Mouse (Mus musculus): ENCODE measurements around the gene Proz. TPM values are rescaled to one million over a fixed set of nuclear protein-coding genes. Genes with fewer than 3 reads are reported as not detected.

Proz gene
- total RNA-seq, 2 experiments from 2014 or later, result not detected

GRCm38 (mm10) chr8:13105908-13106551 is 45.3 kb downstream of the Proz start:
- DNase-seq (ENCODE audit: low spot score in 2 of 2), result peak in 1 of 2 experiments; percentile 11

GRCm38 (mm10) chr8:13107990-13108638 is 47.4 kb downstream of the Proz start:
- no peak for DNase-seq (ENCODE audit: low spot score in 2 of 2)

GRCm38 (mm10) chr8:13108967-13109366 is 48.3 kb downstream of the Proz start:
- no peak for DNase-seq (ENCODE audit: low spot score in 2 of 2)

GRCm38 (mm10) chr8:13109416-13109960 is 48.8 kb downstream of the Proz start:
- DNase-seq (ENCODE audit: low spot score in 2 of 2), result no peak

GRCm38 (mm10) chr8:13111917-13112316 is 51.2 kb downstream of the Proz start:
- no peak for DNase-seq (ENCODE audit: low spot score in 2 of 2)

- no peak for DNase-seq (ENCODE audit: low spot score in 2 of 2)
These were observed 52.5 kb downstream of the Proz start for GRCm38 (mm10) chr8:13113232-13113631.

GRCm38 (mm10) chr8:13117096-13117495 is 56.4 kb downstream of the Proz start:
- no peak for DNase-seq (ENCODE audit: low spot score in 2 of 2)

GRCm38 (mm10) chr8:13118516-13118915 is 57.8 kb downstream of the Proz start:
- no peak for DNase-seq (ENCODE audit: low spot score in 2 of 2)

- DNase-seq (ENCODE audit: low spot score in 2 of 2), result no peak
These were observed 60.4 kb downstream of the Proz start for GRCm38 (mm10) chr8:13120882-13121665.

GRCm38 (mm10) chr8:13122887-13123421 is 62.2 kb downstream of the Proz start:
- DNase-seq (ENCODE audit: low spot score in 2 of 2), result no peak

GRCm38 (mm10) chr8:13124897-13125296 is 64.2 kb downstream of the Proz start:
- DNase-seq (ENCODE audit: low spot score in 2 of 2), result no peak

Other genes with a start within 250 kb of the Proz start
- 100 to 1,000 TPM; 242 to 256 TPM for gene Mcf2l, start 187.1 kb upstream of the Proz start, total RNA-seq (2021)
- under 1 TPM; 0.23 to 0.41 TPM for gene F7, start 34.9 kb upstream of the Proz start, total RNA-seq (2021)
- gene F10, start 23.6 kb upstream of the Proz start, total RNA-seq (2021), result not detected
- 10 to 100 TPM; 25.2 TPM for gene Pcid2, start 44.5 kb downstream of the Proz start, total RNA-seq (2021)
- 10 to 100 TPM; 58.6 to 59.7 TPM for gene Cul4a, start 44.7 kb downstream of the Proz start, total RNA-seq (2021)
- 100 to 1,000 TPM; 318 to 321 TPM for gene Lamp1, start 98.2 kb downstream of the Proz start, total RNA-seq (2021)
- 1 to 10 TPM; 6.2 to 8.4 TPM for gene Grtp1, start 139.7 kb downstream of the Proz start, total RNA-seq (2021)
- gene Adprhl1, start 193.2 kb downstream of the Proz start, total RNA-seq (2021), result 1 to 10 TPM; 1.5 to 1.6 TPM
- 10 to 100 TPM; 29.3 to 31.1 TPM for gene Dcun1d2, start 227.2 kb downstream of the Proz start, total RNA-seq (2021)
- gene Tmco3, start 227.3 kb downstream of the Proz start, total RNA-seq (2021), result 10 to 100 TPM; 47.1 to 49.9 TPM

Measured in layer of hippocampus, postnatal 14 days (tissue).